Mouse (Mus musculus): ENCODE results near the gene Scn8a.

- no peak for TF ChIP-seq CTCF (IDR thresholded peaks at IDR 0.05)
- TF ChIP-seq POLR2A (IDR thresholded peaks at IDR 0.05; ENCODE audit: insufficient read depth, low read depth, low read length), result no peak
Observed at GRCm38 (mm10) chr15:101075656-101076055, 206.0 kb downstream of the Scn8a start.

Measured in heart, adult 2 months (tissue).